Comparison of ENCODE assay signal across 8 mouse cellular contexts in the genomic region with DNA sequence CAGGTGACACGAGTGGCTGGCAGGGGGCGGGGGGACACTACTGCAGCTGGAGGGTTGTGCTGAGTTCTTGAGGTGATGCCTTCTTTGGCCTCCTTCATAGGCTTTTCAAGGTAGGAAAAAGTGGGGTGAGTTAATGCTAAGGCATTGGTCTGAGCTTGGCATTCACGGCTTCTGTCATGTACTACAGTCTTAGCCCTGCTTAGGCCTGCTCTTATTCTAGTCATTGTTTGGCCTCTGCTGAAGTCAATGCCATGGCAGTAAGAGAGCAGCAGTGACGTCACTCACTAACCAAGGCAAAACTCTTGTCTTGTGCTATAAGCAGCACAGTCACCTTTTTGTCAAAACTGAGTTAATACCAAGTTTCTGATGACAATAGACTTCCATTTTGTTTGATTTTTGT. TPM values are rescaled to one million over a fixed set of nuclear protein-coding genes. Genes with fewer than 3 reads are reported as not detected.
DNase-seq lines count a peak whose midpoint lies in the region; ATAC-seq and TF ChIP-seq lines count a peak whose summit lies in the region.

No protein-coding gene starts in this region.

- 54% methylated on average over 4 of the region's 4 CpGs for WGBS in liver, adult 2 months
- WGBS in embryonic facial prominence, embryonic 15.5 days: 38% methylated on average over 4 of the region's 4 CpGs
- 51% methylated on average over 4 of the region's 4 CpGs for WGBS in intestine, embryonic 16.5 days
- 44% methylated on average over 4 of the region's 4 CpGs for WGBS in neural tube, embryonic 14.5 days

- no peak for ATAC-seq in embryonic facial prominence, embryonic 15.5 days (ENCODE audit: insufficient number of reproducible peaks, low FRiP score, low TSS enrichment, low read depth)
- no peak for ATAC-seq in intestine, embryonic 16.5 days
- no peak for ATAC-seq in neural tube, embryonic 14.5 days (ENCODE audit: low read depth)

- DNase-seq in liver, adult 2 months (ENCODE audit: extremely low read depth, low read depth, low spot score): no peak
- no peak for DNase-seq in liver
- no peak for DNase-seq in thymus, postnatal 25 days
- DNase-seq in retina, postnatal 1 day: no peak
- no peak for DNase-seq in cerebellum, adult 11 months

- peak overlapping the region; percentile 81 for H3K4me2 ChIP-seq in embryonic facial prominence, embryonic 15.5 days (replicated peaks)
- peak overlapping the region; percentile 87 for H3K4me2 ChIP-seq in intestine, embryonic 16.5 days (ENCODE audit: low read depth, low read length)
- peak overlapping the region; percentile 94 for H3K4me2 ChIP-seq in neural tube, embryonic 14.5 days (ENCODE audit: low read depth, low read length)

- peaks cover 28% of the 10 kb centered on the region for H3K36me3 ChIP-seq in liver, adult 2 months (ENCODE audit: control insufficient read depth, insufficient read depth, low read length)
- H3K36me3 ChIP-seq in embryonic facial prominence, embryonic 15.5 days: peaks cover 49% of the 10 kb centered on the region
- peaks cover 9% of the 10 kb centered on the region for H3K36me3 ChIP-seq in intestine, embryonic 16.5 days (ENCODE audit: control insufficient read depth, insufficient read depth, low read length)
- H3K36me3 ChIP-seq in neural tube, embryonic 14.5 days (ENCODE audit: control insufficient read depth, insufficient read depth, low read length): peaks cover 36% of the 10 kb centered on the region

- H3K9ac ChIP-seq in liver, adult 2 months (ENCODE audit: low read depth, low read length): peak overlapping the region; percentile 69
- peak overlapping the region; percentile 100 for H3K9ac ChIP-seq in embryonic facial prominence, embryonic 15.5 days
- H3K9ac ChIP-seq in intestine, embryonic 16.5 days (ENCODE audit: low read depth, low read length): peak overlapping the region; percentile 99
- peak overlapping the region; percentile 100 for H3K9ac ChIP-seq in neural tube, embryonic 14.5 days (replicated peaks; ENCODE audit: low read depth, low read length)

- TF ChIP-seq CTCF in liver, adult 2 months (IDR thresholded peaks at IDR 0.05; ENCODE audit: low read depth, low read length): no peak

- no peak overlapping the region for H3K27ac ChIP-seq in liver, adult 2 months (replicated peaks; ENCODE audit: insufficient read depth, low read depth, low read length)
- no peak overlapping the region for H3K27ac ChIP-seq in embryonic facial prominence, embryonic 15.5 days (replicated peaks)
- H3K27ac ChIP-seq in intestine, embryonic 16.5 days (ENCODE audit: low read length): peak overlapping the region; percentile 20; the same call in 1 of the 2 replicates
- H3K27ac ChIP-seq in neural tube, embryonic 14.5 days (ENCODE audit: low read depth, low read length): no peak overlapping the region

- H3K27me3 ChIP-seq in liver, adult 2 months (ENCODE audit: control insufficient read depth, insufficient read depth, low read length): no peaks in the 10 kb centered on the region
- H3K27me3 ChIP-seq in embryonic facial prominence, embryonic 15.5 days: no peaks in the 10 kb centered on the region
- no peaks in the 10 kb centered on the region for H3K27me3 ChIP-seq in intestine, embryonic 16.5 days (replicated peaks; ENCODE audit: control insufficient read depth, insufficient read depth, low read length)
- H3K27me3 ChIP-seq in neural tube, embryonic 14.5 days (ENCODE audit: control insufficient read depth, insufficient read depth, low read length): no peaks in the 10 kb centered on the region

- H3K79me2 ChIP-seq in liver, adult 2 months (ENCODE audit: control insufficient read depth, insufficient read depth, low read length): peaks cover 26% of the 10 kb centered on the region

- no peak for TF ChIP-seq POLR2A in liver, adult 2 months (IDR thresholded peaks at IDR 0.05; ENCODE audit: extremely low read depth, insufficient read depth, low read length)

- H3K4me1 ChIP-seq in liver, adult 2 months (ENCODE audit: control insufficient read depth, insufficient read depth, low read length): peaks cover 13% of the 10 kb centered on the region
- H3K4me1 ChIP-seq in embryonic facial prominence, embryonic 15.5 days: peaks cover 28% of the 10 kb centered on the region
- H3K4me1 ChIP-seq in intestine, embryonic 16.5 days (ENCODE audit: control insufficient read depth, insufficient read depth, low read length): peaks cover 23% of the 10 kb centered on the region
- H3K4me1 ChIP-seq in neural tube, embryonic 14.5 days (ENCODE audit: control insufficient read depth, insufficient read depth, low read length): peaks cover 19% of the 10 kb centered on the region

- no peak overlapping the region for H3K4me3 ChIP-seq in liver, adult 2 months (ENCODE audit: insufficient read depth, low read depth, low read length)
- H3K4me3 ChIP-seq in embryonic facial prominence, embryonic 15.5 days (replicated peaks): peak overlapping the region; percentile 99
- peak overlapping the region; percentile 100 for H3K4me3 ChIP-seq in intestine, embryonic 16.5 days (ENCODE audit: low read length)
- H3K4me3 ChIP-seq in neural tube, embryonic 14.5 days (ENCODE audit: low read depth, low read length): peak overlapping the region; percentile 100

- no peaks in the 10 kb centered on the region for H3K9me3 ChIP-seq in embryonic facial prominence, embryonic 15.5 days (replicated peaks)
- no peaks in the 10 kb centered on the region for H3K9me3 ChIP-seq in intestine, embryonic 16.5 days (ENCODE audit: control insufficient read depth, low read length)
- H3K9me3 ChIP-seq in neural tube, embryonic 14.5 days (ENCODE audit: control insufficient read depth, low read length): no peaks in the 10 kb centered on the region

RNA-seq across cellular contexts. Expression of gene Msl1, which starts 2.6 kb away (rescaled TPM):
- 15.5 and 17.7 TPM in 2 replicates for total RNA-seq in liver, adult 2 months (2014; rRNA removed)
- polyA plus RNA-seq in liver, adult 2 months (2012; rRNA removed): 17.0 and 17.2 TPM in 2 replicates
- 28.7 and 30.4 TPM in 2 replicates for polyA plus RNA-seq in embryonic facial prominence, embryonic 15.5 days (2015; fragmentation: Nextera tagmentation; extraction: Ambion mirVana)
- polyA plus RNA-seq in intestine, embryonic 16.5 days (2015; fragmentation: Nextera tagmentation; extraction: Ambion mirVana): 13.5 and 14.5 TPM in 2 replicates
- polyA plus RNA-seq in neural tube, embryonic 14.5 days (2014; fragmentation: Nextera tagmentation; extraction: Ambion mirVana): 24.2 and 26.9 TPM in 2 replicates

RNA-seq across cellular contexts. Expression of gene Casc3, which starts 6.8 kb away (rescaled TPM):
- 3.6 and 6.6 TPM in 2 replicates for total RNA-seq in liver, adult 2 months (2014; rRNA removed)
- 11.2 and 12.5 TPM in 2 replicates for polyA plus RNA-seq in liver, adult 2 months (2012; rRNA removed)
- 37.0 and 42.2 TPM in 2 replicates for polyA plus RNA-seq in embryonic facial prominence, embryonic 15.5 days (2015; fragmentation: Nextera tagmentation; extraction: Ambion mirVana)
- polyA plus RNA-seq in intestine, embryonic 16.5 days (2015; fragmentation: Nextera tagmentation; extraction: Ambion mirVana): 23.1 and 24.3 TPM in 2 replicates
- polyA plus RNA-seq in neural tube, embryonic 14.5 days (2014; fragmentation: Nextera tagmentation; extraction: Ambion mirVana): 47.9 and 54.1 TPM in 2 replicates

RNA-seq across cellular contexts. Expression of gene Nr1d1, which starts 22.8 kb away (rescaled TPM):
- total RNA-seq in liver, adult 2 months (2014; rRNA removed): 19.0 and 45.4 TPM in 2 replicates
- polyA plus RNA-seq in liver, adult 2 months (2012; rRNA removed): 75.4 and 106 TPM in 2 replicates
- polyA plus RNA-seq in embryonic facial prominence, embryonic 15.5 days (2015; fragmentation: Nextera tagmentation; extraction: Ambion mirVana): 1.7 and 1.8 TPM in 2 replicates
- 2.3 and 2.7 TPM in 2 replicates for polyA plus RNA-seq in intestine, embryonic 16.5 days (2015; fragmentation: Nextera tagmentation; extraction: Ambion mirVana)
- 3.8 and 3.9 TPM in 2 replicates for polyA plus RNA-seq in neural tube, embryonic 14.5 days (2014; fragmentation: Nextera tagmentation; extraction: Ambion mirVana)

RNA-seq across cellular contexts. Expression of gene Rapgefl1, which starts 38.7 kb away (rescaled TPM):
- 0.13 and 0.18 TPM in 2 replicates for total RNA-seq in liver, adult 2 months (2014; rRNA removed)
- polyA plus RNA-seq in liver, adult 2 months (2012; rRNA removed): 1.4 and 1.9 TPM in 2 replicates
- 13.0 and 13.9 TPM in 2 replicates for polyA plus RNA-seq in embryonic facial prominence, embryonic 15.5 days (2015; fragmentation: Nextera tagmentation; extraction: Ambion mirVana)
- 0.67 and 1.1 TPM in 2 replicates for polyA plus RNA-seq in intestine, embryonic 16.5 days (2015; fragmentation: Nextera tagmentation; extraction: Ambion mirVana)
- polyA plus RNA-seq in neural tube, embryonic 14.5 days (2014; fragmentation: Nextera tagmentation; extraction: Ambion mirVana): 13.9 and 18.6 TPM in 2 replicates

RNA-seq across cellular contexts. Expression of gene Thra, which starts 57.5 kb away (rescaled TPM):
- total RNA-seq in liver, adult 2 months (2014; rRNA removed): 5.5 and 8.9 TPM in 2 replicates
- 13.6 and 14.9 TPM in 2 replicates for polyA plus RNA-seq in liver, adult 2 months (2012; rRNA removed)
- polyA plus RNA-seq in embryonic facial prominence, embryonic 15.5 days (2015; fragmentation: Nextera tagmentation; extraction: Ambion mirVana): 51.0 and 51.2 TPM in 2 replicates
- 41.5 and 42.0 TPM in 2 replicates for polyA plus RNA-seq in intestine, embryonic 16.5 days (2015; fragmentation: Nextera tagmentation; extraction: Ambion mirVana)
- 148 and 186 TPM in 2 replicates for polyA plus RNA-seq in neural tube, embryonic 14.5 days (2014; fragmentation: Nextera tagmentation; extraction: Ambion mirVana)

Comparison
In these comparisons a context has a peak if more than half of its experiments do, and no peak if none do; other contexts are left out.
1. RNA of gene Nr1d1, which starts 22.8 kb away (polyA plus RNA-seq): 75.4 to 106 TPM in liver, adult 2 months; 3.8 to 3.9 TPM in neural tube, embryonic 14.5 days, 2.3 to 2.7 TPM in intestine, embryonic 16.5 days and 1.7 to 1.8 TPM in embryonic facial prominence, embryonic 15.5 days; every median in the first group is over 10 times any median in the second.
2. Peak in every context shown above with its lines, with median percentiles within 50 percentile points of each other: H3K9ac ChIP-seq and H3K4me2 ChIP-seq.